Mouse (Mus musculus): Measurements from ENCODE around the gene Thsd4. TPM values are rescaled to one million over a fixed set of nuclear protein-coding genes. Genes with fewer than 3 reads are reported as not detected.

The Thsd4 gene
- polyA plus RNA-seq, 1 experiment from 2014 or later: 11.4 TPM

DNA sequence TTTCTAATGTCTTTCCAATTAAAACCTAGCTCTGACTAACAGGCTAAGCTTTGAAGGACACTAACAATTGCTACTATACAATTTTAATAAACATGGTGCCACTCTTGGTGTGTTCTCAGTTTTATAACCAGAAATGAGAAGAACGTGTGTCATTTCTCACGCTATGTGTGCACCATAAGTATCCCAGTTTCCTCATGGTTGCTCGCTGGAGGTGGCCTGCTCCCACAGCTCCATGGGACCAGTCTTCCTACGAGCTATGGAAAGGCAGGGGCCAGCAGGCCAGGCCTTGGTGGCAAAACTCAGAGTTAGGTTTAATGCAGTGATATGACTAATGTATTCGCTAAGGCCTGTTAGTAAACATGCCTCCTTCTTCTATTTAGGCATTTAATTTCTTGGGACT is 468.7 kb downstream of the Thsd4 start:
- no peaks in the 10 kb centered on the region for H3K27me3 ChIP-seq (replicated peaks; ENCODE audit: control insufficient read depth, insufficient read depth, low read length)
- H3K4me3 ChIP-seq (ENCODE audit: low read depth, low read length): no peak overlapping the region
- H3K9ac ChIP-seq (ENCODE audit: low read depth, low read length): no peak overlapping the region
- TF ChIP-seq CTCF (IDR thresholded peaks at IDR 0.05; ENCODE audit: low read depth): no peak
- H3K27ac ChIP-seq (ENCODE audit: low read depth, low read length): no peak overlapping the region
- H3K36me3 ChIP-seq (ENCODE audit: control insufficient read depth, insufficient read depth): no peaks in the 10 kb centered on the region
- no peak overlapping the region for H3K4me2 ChIP-seq (replicated peaks; ENCODE audit: low read depth)
- ATAC-seq: no peak
- H3K4me1 ChIP-seq (replicated peaks; ENCODE audit: control insufficient read depth, insufficient read depth, low read length): no peaks in the 10 kb centered on the region
- no peaks in the 10 kb centered on the region for H3K9me3 ChIP-seq (ENCODE audit: control insufficient read depth)
- 92% methylated on average over 5 of the region's 5 CpGs for WGBS

- H3K9me3 ChIP-seq (ENCODE audit: control insufficient read depth): no peaks in the 10 kb centered on the region
- no peak overlapping the region for H3K4me2 ChIP-seq (replicated peaks; ENCODE audit: low read depth)
- TF ChIP-seq CTCF (IDR thresholded peaks at IDR 0.05; ENCODE audit: low read depth): peak; percentile 49
- H3K27ac ChIP-seq (ENCODE audit: low read depth, low read length): no peak overlapping the region
- no peaks in the 10 kb centered on the region for H3K36me3 ChIP-seq (ENCODE audit: control insufficient read depth, insufficient read depth)
- no peaks in the 10 kb centered on the region for H3K4me1 ChIP-seq (replicated peaks; ENCODE audit: control insufficient read depth, insufficient read depth, low read length)
- ATAC-seq: no peak
- no peak overlapping the region for H3K9ac ChIP-seq (ENCODE audit: low read depth, low read length)
- H3K4me3 ChIP-seq (ENCODE audit: low read depth, low read length): no peak overlapping the region
- WGBS: 77% methylated on average over 4 of the region's 4 CpGs
- no peaks in the 10 kb centered on the region for H3K27me3 ChIP-seq (replicated peaks; ENCODE audit: control insufficient read depth, insufficient read depth, low read length)
These were observed 469.4 kb downstream of the Thsd4 start for GRCm38 (mm10) chr9:60052415-60052814.

DNA sequence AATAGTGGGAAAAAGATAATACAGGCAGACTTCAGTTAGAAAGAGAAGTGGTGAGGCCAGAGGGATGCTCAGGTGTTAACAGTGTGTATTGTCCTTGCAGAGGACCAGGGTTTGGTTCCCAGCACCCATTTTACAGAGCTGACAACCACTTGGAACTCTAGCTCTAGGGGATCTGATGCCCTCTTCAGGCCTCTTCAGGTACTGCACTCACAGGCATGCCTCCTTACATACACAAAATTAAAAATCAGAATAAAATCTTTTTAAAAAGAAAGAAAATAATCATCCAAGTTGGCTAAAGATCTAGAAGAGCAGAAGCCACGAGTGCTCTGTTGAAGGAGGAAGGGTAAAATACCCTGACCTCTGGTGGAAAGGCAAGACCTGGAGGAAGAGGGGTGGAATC is 478.7 kb downstream of the Thsd4 start:
- H3K36me3 ChIP-seq (ENCODE audit: control insufficient read depth, insufficient read depth): peaks cover 4% of the 10 kb centered on the region; the same call in 1 of the 2 replicates
- TF ChIP-seq CTCF (IDR thresholded peaks at IDR 0.05; ENCODE audit: low read depth): no peak
- no peaks in the 10 kb centered on the region for H3K4me1 ChIP-seq (replicated peaks; ENCODE audit: control insufficient read depth, insufficient read depth, low read length)
- WGBS: 79% methylated on average over 1 of the region's 1 CpGs
- H3K9ac ChIP-seq (ENCODE audit: low read depth, low read length): no peak overlapping the region
- no peak overlapping the region for H3K27ac ChIP-seq (ENCODE audit: low read depth, low read length)
- H3K4me3 ChIP-seq (ENCODE audit: low read depth, low read length): no peak overlapping the region
- H3K27me3 ChIP-seq (replicated peaks; ENCODE audit: control insufficient read depth, insufficient read depth, low read length): no peaks in the 10 kb centered on the region
- H3K4me2 ChIP-seq (replicated peaks; ENCODE audit: low read depth): no peak overlapping the region
- no peak for ATAC-seq
- H3K9me3 ChIP-seq (ENCODE audit: control insufficient read depth): no peaks in the 10 kb centered on the region

GRCm38 (mm10) chr9:60034883-60035282 is 487.0 kb downstream of the Thsd4 start:
- Histone ChIP-seq H3K9ac (ENCODE audit: low read depth, low read length) (no peak overlapping the region), H3K27ac (ENCODE audit: low read depth, low read length) (no peak overlapping the region), H3K4me1 (replicated peaks; ENCODE audit: control insufficient read depth, insufficient read depth, low read length) (no peaks in the 10 kb centered on the region), H3K4me2 (replicated peaks; ENCODE audit: low read depth) (no peak overlapping the region), H3K4me3 (ENCODE audit: low read depth, low read length) (no peak overlapping the region), H3K36me3 (ENCODE audit: control insufficient read depth, insufficient read depth) (no peaks in the 10 kb centered on the region; the same call in 1 of the 2 replicates), H3K27me3 (replicated peaks; ENCODE audit: control insufficient read depth, insufficient read depth, low read length) (no peaks in the 10 kb centered on the region), H3K9me3 (ENCODE audit: control insufficient read depth) (no peaks in the 10 kb centered on the region)
- no peak for ATAC-seq
- TF ChIP-seq CTCF (IDR thresholded peaks at IDR 0.05; ENCODE audit: low read depth): no peak
- WGBS: 91% methylated on average over 4 of the region's 4 CpGs

- Histone ChIP-seq H3K4me3 (ENCODE audit: low read depth, low read length) (no peak overlapping the region), H3K27me3 (replicated peaks; ENCODE audit: control insufficient read depth, insufficient read depth, low read length) (no peaks in the 10 kb centered on the region), H3K4me2 (replicated peaks; ENCODE audit: low read depth) (no peak overlapping the region), H3K36me3 (ENCODE audit: control insufficient read depth, insufficient read depth) (no peaks in the 10 kb centered on the region), H3K9ac (ENCODE audit: low read depth, low read length) (no peak overlapping the region), H3K4me1 (replicated peaks; ENCODE audit: control insufficient read depth, insufficient read depth, low read length) (peaks cover 7% of the 10 kb centered on the region; the same call in 1 of the 2 replicates), H3K9me3 (ENCODE audit: control insufficient read depth) (no peaks in the 10 kb centered on the region), H3K27ac (ENCODE audit: low read depth, low read length) (no peak overlapping the region)
- ATAC-seq: no peak
- 73% methylated on average over 4 of the region's 4 CpGs for WGBS
- no peak for TF ChIP-seq CTCF (IDR thresholded peaks at IDR 0.05; ENCODE audit: low read depth)
These were observed 494.6 kb downstream of the Thsd4 start for GRCm38 (mm10) chr9:60027234-60027633.

- Histone ChIP-seq H3K4me3 (ENCODE audit: low read depth, low read length) (no peak overlapping the region), H3K4me1 (replicated peaks; ENCODE audit: control insufficient read depth, insufficient read depth, low read length) (peaks cover 7% of the 10 kb centered on the region; the same call in 1 of the 2 replicates), H3K27me3 (replicated peaks; ENCODE audit: control insufficient read depth, insufficient read depth, low read length) (no peaks in the 10 kb centered on the region), H3K9ac (ENCODE audit: low read depth, low read length) (no peak overlapping the region), H3K9me3 (ENCODE audit: control insufficient read depth) (no peaks in the 10 kb centered on the region), H3K27ac (ENCODE audit: low read depth, low read length) (no peak overlapping the region), H3K36me3 (ENCODE audit: control insufficient read depth, insufficient read depth) (no peaks in the 10 kb centered on the region), H3K4me2 (replicated peaks; ENCODE audit: low read depth) (no peak overlapping the region)
- TF ChIP-seq CTCF (IDR thresholded peaks at IDR 0.05; ENCODE audit: low read depth): peak; percentile 37
- no peak for ATAC-seq
- WGBS: 87% methylated on average over 2 of the region's 2 CpGs
These were observed 495.1 kb downstream of the Thsd4 start for GRCm38 (mm10) chr9:60026795-60027194.

- no peak for ATAC-seq
- 81% methylated on average over 6 of the region's 6 CpGs for WGBS
These were observed 495.9 kb downstream of the Thsd4 start for GRCm38 (mm10) chr9:60025919-60026318.

More at GRCm38 (mm10) chr9:60025919-60026318, 495.9 kb downstream of the Thsd4 start:
- Histone ChIP-seq H3K9me3 (ENCODE audit: control insufficient read depth) (no peaks in the 10 kb centered on the region), H3K9ac (ENCODE audit: low read depth, low read length) (no peak overlapping the region), H3K4me2 (replicated peaks; ENCODE audit: low read depth) (no peak overlapping the region), H3K4me3 (ENCODE audit: low read depth, low read length) (no peak overlapping the region), H3K27ac (ENCODE audit: low read depth, low read length) (no peak overlapping the region), H3K36me3 (ENCODE audit: control insufficient read depth, insufficient read depth) (no peaks in the 10 kb centered on the region), H3K27me3 (replicated peaks; ENCODE audit: control insufficient read depth, insufficient read depth, low read length) (no peaks in the 10 kb centered on the region), H3K4me1 (replicated peaks; ENCODE audit: control insufficient read depth, insufficient read depth, low read length) (peaks cover 7% of the 10 kb centered on the region; the same call in 1 of the 2 replicates)
- TF ChIP-seq CTCF (IDR thresholded peaks at IDR 0.05; ENCODE audit: low read depth): no peak
